Mouse (Mus musculus) layer of hippocampus, postnatal 36 days (tissue): ENCODE data around the gene Hoxd11. TPM values are rescaled to one million over a fixed set of nuclear protein-coding genes. Genes with fewer than 3 reads are reported as not detected.

ENCODE experiments used
- DNase-seq, 2 experiments: peaks; one replicate each; pipeline ENCODE4 v3.0.0; 2022
- total RNA-seq, 2 experiments: library from RNA; stranded (reverse); gene quantifications; 2 replicates each; pipeline ENCODE4 v1.2.3; 2021

Gene Hoxd11
- total RNA-seq, 2 experiments from 2014 or later, result not detected

- DNase-seq, result no peak
These were observed 30.4 kb downstream of the Hoxd11 start for GRCm38 (mm10) chr2:74709465-74710419.

- no peak for DNase-seq
These were observed 31.7 kb downstream of the Hoxd11 start for GRCm38 (mm10) chr2:74710929-74711543.

- no peak for DNase-seq
These were observed 32.6 kb downstream of the Hoxd11 start, which contains the start of the genes Hoxd3 and Hoxd4 for GRCm38 (mm10) chr2:74711721-74712621. Hoxd3 (plus strand) TSS chr2:74711927. Hoxd4 (plus strand) TSS chr2:74711929.

GRCm38 (mm10) chr2:74713239-74714150 is 34.1 kb downstream of the Hoxd11 start:
- no peak for DNase-seq

- no peak for DNase-seq
These were observed 34.9 kb downstream of the Hoxd11 start for GRCm38 (mm10) chr2:74714156-74714789.

- DNase-seq, result no peak
These were observed 35.5 kb downstream of the Hoxd11 start for GRCm38 (mm10) chr2:74714881-74715280.

- peak; percentile 63 to 66 for DNase-seq
These were observed 36.3 kb downstream of the Hoxd11 start for GRCm38 (mm10) chr2:74715504-74716241.

- no peak for DNase-seq
These were observed 41.0 kb downstream of the Hoxd11 start for GRCm38 (mm10) chr2:74720384-74720783.

- no peak for DNase-seq
These were observed 41.7 kb downstream of the Hoxd11 start for GRCm38 (mm10) chr2:74720955-74721491.

- DNase-seq, result no peak
These were observed 42.5 kb downstream of the Hoxd11 start for GRCm38 (mm10) chr2:74721882-74722281.

- no peak for DNase-seq
These were observed 43.6 kb downstream of the Hoxd11 start for GRCm38 (mm10) chr2:74722949-74723348.

GRCm38 (mm10) chr2:74724244-74725015 is 45.1 kb downstream of the Hoxd11 start:
- DNase-seq, result no peak

- no peak for DNase-seq
These were observed 45.8 kb downstream of the Hoxd11 start for GRCm38 (mm10) chr2:74725171-74725570.

- DNase-seq, result no peak
These were observed 47.2 kb downstream of the Hoxd11 start, which contains the start of gene Gm28230 for GRCm38 (mm10) chr2:74726551-74726950. Gm28230 (plus strand) TSS chr2:74726728.

- no peak for DNase-seq
These were observed 47.7 kb downstream of the Hoxd11 start for GRCm38 (mm10) chr2:74726973-74727639.

GRCm38 (mm10) chr2:74727640-74728302 is 48.4 kb downstream of the Hoxd11 start:
- no peak for DNase-seq

- DNase-seq, result no peak
These were observed 48.9 kb downstream of the Hoxd11 start for GRCm38 (mm10) chr2:74728303-74728680.

GRCm38 (mm10) chr2:74730331-74730730 is 51.0 kb downstream of the Hoxd11 start:
- DNase-seq, result no peak
